Mouse (Mus musculus) retina, postnatal 7 days (tissue): Measurements from ENCODE around the gene Foxk1.
A peak's percentile ranks its signal among the peaks of the same experiment; 100 is the strongest.

Experiments used
- DNase-seq: peaks from one replicate; pipeline ENCODE4 v3.0.0-alpha.2; 2012; ENCODE audit warnings: low read depth, low spot score

Foxk1 gene

DNA sequence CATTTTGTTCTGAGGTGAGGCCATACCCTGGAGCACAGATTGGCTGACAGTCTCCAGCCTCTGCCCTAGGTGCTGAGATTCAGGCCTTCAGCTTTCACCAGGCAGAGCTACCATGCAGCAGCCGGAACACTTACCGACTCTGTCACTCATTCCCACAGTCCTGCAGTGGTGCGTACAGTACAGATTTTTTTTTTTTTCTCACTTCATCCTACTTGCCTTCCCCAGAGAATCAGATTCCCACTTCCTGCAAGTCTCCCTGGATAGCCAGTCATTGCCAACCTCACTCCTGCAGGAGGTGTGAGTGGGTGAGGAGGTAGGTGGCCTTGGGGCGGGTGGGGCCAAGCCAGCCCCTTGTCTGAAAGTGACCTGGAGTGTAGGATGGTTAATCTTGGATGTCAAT lies 19.0 kb downstream of the Foxk1 start:
- DNase-seq: no peak

DNA sequence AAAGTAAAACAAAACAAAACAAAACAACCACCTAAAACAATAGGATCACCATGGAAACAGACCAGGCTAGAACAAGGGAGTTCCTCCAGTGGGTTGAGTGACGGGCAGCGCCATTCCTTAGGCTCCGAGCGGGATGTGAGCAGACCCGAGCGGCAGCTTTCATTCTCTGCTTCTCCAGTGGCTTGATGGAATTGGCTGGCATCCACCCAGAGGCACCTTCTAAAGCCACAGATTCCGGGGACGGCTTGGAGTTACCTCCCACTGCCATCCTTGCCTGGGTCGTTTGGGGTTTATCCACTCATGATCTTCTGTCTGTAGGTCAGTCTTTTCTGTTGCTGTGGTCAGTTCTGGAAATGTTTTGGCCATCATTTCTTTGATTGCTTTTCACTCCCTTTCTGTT lies 19.6 kb downstream of the Foxk1 start:
- no peak for DNase-seq

DNA sequence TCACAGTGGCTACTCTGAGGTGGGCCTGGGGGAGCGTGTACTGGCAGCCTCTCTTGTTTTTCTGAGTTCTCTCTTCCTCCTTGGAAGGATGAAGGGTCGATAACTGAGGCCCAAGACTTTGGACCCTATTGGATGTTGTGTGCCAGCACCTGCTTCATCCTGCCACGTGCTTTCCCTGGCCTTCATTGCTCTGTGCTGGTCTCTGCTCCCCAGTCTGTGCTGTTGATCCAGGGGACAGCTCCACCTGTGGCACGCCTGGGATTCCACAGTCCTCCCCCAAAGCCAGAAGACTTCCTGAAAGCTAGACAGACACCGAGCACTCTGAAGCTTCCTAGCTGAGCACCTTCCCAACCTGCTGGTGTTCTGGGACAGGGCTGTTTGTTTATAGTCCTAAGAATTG lies 20.6 kb downstream of the Foxk1 start:
- DNase-seq: no peak

DNA sequence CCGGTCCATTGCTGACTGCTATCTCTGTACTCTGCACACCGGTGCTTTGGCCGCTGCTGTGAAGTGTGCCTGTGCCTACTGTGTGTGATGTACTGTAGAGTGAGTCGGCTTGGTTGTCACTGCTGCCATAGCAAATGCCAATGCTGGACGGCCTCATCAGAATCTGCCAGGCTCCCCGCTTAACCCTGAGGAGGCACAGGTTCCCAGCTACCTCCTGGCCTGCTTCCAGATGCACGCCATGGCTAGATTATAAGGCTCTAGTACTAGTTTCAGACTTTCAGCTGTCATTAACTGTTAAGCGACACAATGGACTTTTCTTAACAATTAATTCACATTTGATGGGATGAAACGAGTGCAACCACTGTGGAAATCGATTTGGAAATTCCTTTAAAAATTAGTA lies 21.8 kb downstream of the Foxk1 start:
- no peak for DNase-seq

- DNase-seq: no peak
Measured at GRCm38 (mm10) chr5:142423701-142424100, 22.4 kb downstream of the Foxk1 start.

GRCm38 (mm10) chr5:142424627-142425349 lies 23.5 kb downstream of the Foxk1 start:
- DNase-seq: no peak

DNA sequence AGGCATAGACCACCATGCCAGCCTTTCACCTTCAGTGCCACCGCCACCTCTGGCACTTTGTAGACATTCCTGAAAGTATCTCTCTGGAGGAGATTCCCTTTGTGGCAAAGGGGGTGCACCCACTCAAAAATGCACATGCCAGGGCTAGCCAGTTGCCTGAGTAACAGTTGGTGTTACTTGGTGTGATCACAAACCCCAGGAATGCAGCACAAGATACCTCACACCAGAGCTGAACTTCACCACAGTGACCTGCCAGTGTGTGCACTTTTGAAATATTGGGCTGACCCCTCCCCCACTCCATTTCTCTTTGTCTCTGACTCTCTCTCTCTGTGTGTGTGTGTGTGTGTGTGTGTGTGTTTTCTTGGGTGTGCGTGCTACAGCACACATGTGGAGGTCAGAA lies 25.2 kb downstream of the Foxk1 start:
- DNase-seq: no peak

DNA sequence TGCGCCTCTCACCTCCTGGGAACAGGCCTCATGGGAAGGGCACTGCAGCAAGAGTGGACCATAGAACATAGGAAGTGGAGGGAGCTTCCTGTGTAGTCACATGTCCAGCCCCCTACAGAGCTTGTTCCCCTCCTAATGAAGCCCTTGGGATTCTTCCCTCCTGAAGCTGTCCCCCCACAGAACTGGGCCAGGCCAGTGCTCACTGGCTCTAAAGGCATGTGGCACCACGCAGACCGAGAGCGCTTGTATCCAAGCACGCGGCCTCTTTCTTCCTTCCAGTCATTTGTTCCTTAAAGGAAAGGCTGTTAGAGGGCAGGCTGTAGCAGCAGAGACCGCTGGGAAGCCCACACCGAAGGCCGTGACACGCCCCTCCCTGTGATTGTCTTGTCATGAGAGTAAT lies 26.6 kb downstream of the Foxk1 start:
- no peak for DNase-seq

GRCm38 (mm10) chr5:142428691-142429090 lies 27.4 kb downstream of the Foxk1 start:
- no peak for DNase-seq

- no peak for DNase-seq
Measured at GRCm38 (mm10) chr5:142431029-142431428, 29.7 kb downstream of the Foxk1 start.

- no peak for DNase-seq
Measured at GRCm38 (mm10) chr5:142431811-142432434, 30.6 kb downstream of the Foxk1 start.

- no peak for DNase-seq
Measured at GRCm38 (mm10) chr5:142432695-142433094, 31.4 kb downstream of the Foxk1 start.

DNA sequence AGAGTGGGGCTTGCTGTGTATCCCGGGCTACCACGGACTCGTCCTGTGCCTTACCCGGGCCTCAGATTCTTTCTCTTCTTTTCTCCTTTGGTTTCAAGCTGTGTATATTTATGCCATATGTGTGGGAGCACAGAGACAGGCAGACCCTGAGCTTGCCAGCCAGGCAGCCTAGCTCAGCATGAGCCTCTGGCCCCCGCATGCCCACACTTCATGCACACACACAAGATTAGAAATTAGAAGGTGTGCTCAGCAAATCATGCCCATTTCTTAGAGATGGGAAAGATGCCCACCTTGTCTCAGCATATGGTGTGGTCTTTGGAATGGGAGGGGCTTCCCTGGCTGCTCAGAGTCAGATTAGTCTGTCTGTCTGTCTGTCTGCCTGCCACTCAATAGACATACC lies 32.8 kb downstream of the Foxk1 start:
- DNase-seq: no peak

DNA sequence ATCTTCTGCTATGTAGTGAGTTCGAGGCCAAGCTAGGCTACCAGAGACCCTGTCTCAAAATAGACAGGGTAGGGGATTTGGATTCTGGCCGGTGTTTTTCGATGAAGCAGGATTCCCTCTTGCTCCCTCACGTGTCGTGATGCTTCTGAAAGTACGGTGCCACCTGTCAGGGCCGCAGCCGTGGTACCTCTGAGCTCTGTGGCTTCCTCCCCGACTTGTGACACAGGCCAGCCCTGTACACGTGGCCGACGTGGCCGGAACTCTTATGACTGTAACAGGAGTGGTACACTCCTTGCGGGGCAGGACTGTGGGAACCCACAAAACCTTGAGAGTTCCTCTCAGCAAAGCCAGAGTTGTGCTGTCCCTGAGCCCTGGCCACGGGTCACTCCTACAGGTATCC lies 34.4 kb downstream of the Foxk1 start:
- no peak for DNase-seq

DNA sequence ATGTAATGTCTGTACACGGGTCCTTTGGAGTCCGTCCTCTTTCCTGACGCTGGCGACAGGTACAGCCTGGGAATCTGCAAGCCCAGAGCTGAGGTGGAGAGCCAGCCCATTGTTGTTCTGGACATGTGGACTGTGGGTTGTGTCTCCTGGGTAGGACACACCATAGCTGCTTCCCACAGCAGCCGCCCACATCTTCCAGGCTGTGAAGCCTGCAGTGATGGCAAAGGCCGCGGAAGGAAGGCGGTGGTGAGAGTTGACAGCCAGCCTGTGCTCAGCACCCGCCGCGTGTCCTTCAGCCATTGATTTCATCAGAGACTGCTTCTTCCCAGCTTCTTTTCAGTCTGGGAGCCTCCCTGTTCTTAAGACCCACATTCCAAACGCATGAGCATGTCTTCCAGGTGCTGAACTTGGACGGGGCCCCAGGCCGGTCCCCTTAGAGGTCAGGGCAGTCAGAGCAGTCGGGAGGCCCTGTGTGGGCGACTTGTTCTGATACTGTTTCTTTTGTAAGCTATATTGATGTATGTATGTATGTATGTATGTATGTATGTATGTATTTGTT lies 37.2 kb downstream of the Foxk1 start:
- no peak for DNase-seq

- no peak for DNase-seq
Measured at GRCm38 (mm10) chr5:142439911-142440432, 38.7 kb downstream of the Foxk1 start.

DNA sequence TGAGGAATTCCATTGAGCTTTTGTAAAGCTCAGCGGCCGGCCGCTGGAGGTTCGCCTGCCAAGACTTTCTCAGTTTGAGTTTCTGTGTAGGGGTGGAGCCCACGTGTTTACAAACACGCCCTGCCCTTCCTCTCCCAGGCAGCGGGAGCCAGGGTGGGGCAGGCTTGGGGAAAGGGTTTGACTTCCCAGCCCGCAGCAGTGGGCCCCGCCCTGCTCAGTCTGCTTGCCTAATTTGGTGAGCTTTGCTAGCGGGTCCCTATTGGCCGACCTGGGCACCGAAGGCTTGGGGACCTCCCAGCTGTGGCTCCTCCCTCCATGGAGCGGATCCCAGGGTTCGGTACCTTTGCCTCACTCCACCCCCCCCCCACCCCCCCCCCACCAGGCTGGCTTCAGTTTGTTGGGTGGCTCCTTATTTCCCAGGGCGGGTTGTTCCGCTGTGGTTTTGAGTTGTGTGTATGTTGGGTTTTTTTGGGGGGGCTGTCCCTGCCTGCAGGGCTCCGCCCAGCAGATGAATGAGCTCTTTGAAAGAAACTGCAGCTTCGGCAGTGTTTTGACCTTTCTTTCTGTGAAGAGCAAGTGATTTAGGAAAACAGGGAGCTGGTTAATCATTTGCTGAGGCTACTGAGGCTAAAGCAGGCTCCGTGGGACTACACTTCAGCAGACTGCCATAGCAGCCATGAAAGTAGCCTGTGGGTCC lies 39.3 kb downstream of the Foxk1 start:
- peak; percentile 23 for DNase-seq

DNA sequence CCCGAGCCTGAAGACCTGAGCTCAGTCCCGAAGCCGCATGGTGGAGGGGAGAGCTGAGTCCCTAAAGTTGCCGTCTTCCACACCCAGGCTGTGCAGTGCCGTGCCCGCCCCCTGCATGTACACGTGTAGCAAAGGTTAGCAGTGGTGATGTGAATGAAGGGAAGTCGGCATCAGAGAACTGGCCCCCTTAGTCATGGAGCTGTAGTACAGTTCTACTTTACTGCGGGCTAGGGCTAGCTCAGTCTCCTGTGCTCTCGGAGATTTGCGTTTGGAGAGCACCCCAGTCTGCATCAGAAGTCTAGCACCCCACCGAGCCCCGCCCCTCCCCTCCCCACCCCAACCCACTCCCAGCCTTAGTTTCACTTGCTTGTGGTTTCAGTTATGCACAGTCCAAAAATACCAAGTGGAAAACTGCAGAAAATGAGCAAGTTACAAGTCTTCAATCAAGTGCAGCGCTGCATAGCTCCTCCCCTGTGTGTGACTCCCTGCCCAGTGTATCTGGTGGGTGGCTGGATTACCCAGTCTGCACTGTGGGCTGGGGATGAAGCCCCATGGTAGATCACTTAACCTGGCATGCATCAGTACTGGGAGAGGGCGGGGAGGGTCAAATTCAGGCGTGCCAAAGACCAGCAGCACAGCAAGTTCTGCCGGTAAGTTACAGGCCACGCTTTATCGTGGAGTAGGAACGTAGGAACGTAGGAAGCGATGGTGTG lies 40.2 kb downstream of the Foxk1 start:
- no peak for DNase-seq

- DNase-seq: no peak
Measured at GRCm38 (mm10) chr5:142442045-142442440, 40.7 kb downstream of the Foxk1 start.

GRCm38 (mm10) chr5:142443514-142443913 lies 42.2 kb downstream of the Foxk1 start:
- DNase-seq: no peak

DNA sequence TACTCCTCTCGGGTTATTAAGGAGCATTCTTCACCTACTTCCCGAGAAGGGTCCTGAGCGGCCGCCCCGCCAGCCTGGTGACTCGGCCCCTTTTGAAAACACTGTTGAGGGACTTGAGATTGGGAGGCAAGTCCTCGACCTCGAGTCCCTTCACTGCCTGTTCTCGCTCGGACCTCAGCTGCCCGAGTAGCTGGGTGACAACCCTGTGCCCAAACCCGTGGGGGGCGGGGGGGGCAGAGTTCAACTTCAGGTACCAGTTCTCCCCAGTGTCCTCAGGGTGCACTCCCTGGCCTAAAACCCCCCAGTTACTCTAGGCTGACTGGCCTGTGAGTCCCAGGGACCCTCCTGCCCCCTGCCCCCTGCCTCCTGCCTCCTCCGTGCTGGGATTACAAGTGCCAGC lies 42.7 kb downstream of the Foxk1 start:
- no peak for DNase-seq
